Mouse (Mus musculus) liver, postnatal 0 days (tissue): ENCODE data around the gene Ppat.

Experiments used
- CTCF ChIP-seq: sonication (generic); IDR thresholded peaks from 2 replicates; pipeline ENCODE4 v1.5.1; 2016; ENCODE audit warnings: antibody characterized with exemption, low read depth
- EP300 ChIP-seq: IDR thresholded peaks from 2 replicates; pipeline ENCODE4 v1.6.1; 2016; ENCODE audit warnings: antibody characterized with exemption, low read depth, mild to moderate bottlenecking

GRCm38 (mm10) chr5:76941975-76942374, 9.4 kb downstream of the Ppat start:
- TF ChIP-seq CTCF = no peak
- TF ChIP-seq EP300 = no peak
